Mouse (Mus musculus): Measurements from ENCODE around the gene Thrb. TPM values are rescaled to one million over a fixed set of nuclear protein-coding genes. Genes with fewer than 3 reads are reported as not detected.

Gene Thrb
- polyA plus RNA-seq, 2 experiments = 1.3 to 3.9 TPM

DNA sequence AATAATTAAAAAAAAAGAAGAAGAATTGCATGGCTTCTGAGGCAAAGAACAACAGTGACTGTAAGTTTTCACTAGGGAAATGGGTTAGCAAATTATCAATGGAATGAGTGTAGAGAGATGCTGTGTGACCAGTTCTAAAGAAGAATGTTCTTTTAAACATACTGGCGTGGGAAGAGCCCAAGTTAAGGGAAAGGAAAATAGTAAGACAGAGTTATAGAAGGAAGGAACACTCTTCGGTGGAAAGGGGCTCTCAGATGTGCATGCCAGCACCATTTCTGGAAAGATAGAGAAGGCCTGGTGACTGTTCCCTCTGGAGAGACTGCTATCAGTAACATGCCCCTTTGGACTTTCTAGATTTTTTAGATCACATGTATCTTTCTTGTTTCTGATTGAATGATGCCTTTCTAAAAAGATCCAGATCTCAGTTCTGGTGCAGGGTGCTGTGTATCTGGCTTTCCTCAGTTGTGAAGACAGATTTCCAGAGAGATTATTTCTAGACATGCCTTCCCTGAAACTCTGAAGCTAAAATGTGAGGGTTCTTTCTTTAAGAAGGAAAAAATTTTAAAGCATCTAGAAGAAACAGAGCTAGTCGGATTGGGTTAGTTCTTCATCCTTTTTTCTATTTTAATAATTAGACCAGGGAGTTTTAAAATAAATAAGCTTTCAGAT, 144.0 kb downstream of the Thrb start:
- no peak overlapping the region for H3K27ac ChIP-seq (replicated peaks; ENCODE audit: low read depth, low read length)
- ATAC-seq (ENCODE audit: low FRiP score, low read depth) (no peak), DNase-seq (ENCODE audit: low spot score) (no peak)
- H3K4me1 ChIP-seq (ENCODE audit: control insufficient read depth, insufficient read depth, low read length) = no peaks in the 10 kb centered on the region
- H3K9ac ChIP-seq (ENCODE audit: low read depth, low read length, severe bottlenecking) = no peak overlapping the region
- no peak overlapping the region for H3K4me2 ChIP-seq (replicated peaks; ENCODE audit: low read depth, low read length, severe bottlenecking)
- H3K36me3 ChIP-seq (ENCODE audit: control insufficient read depth, insufficient read depth, low read length) = no peaks in the 10 kb centered on the region
- WGBS = 75% methylated on average over 3 of the region's 3 CpGs
- H3K27me3 ChIP-seq (ENCODE audit: control insufficient read depth, insufficient read depth, low read length) = no peaks in the 10 kb centered on the region
- TF ChIP-seq POLR2A (IDR thresholded peaks at IDR 0.05; ENCODE audit: borderline replicate concordance, extremely low read depth, insufficient read depth, insufficient read length) = no peak
- H3K4me3 ChIP-seq (replicated peaks; ENCODE audit: low read length) = no peak overlapping the region
- H3K9me3 ChIP-seq (ENCODE audit: control insufficient read depth, low read length) = no peaks in the 10 kb centered on the region

DNA sequence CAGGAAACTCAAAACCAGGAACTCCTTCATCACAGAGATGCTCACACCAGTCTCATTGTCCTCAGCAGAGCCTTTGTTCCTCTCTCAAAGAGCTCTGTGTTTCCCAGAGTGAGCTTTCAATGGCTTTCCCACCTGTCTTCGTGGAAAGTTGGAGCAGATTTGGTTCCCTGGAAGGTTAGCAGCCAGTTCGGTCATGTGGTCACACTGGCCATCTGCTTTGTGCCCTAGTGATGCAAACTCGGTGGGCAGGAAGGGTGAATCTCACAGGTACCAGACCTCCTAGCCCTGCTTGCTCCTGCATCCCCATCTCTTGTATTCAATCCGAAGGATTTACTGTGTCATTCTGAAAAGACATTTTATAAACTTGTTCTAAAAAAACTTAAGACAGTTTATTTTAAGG, 151.0 kb downstream of the Thrb start:
- Histone ChIP-seq H3K27me3 (ENCODE audit: control insufficient read depth, insufficient read depth, low read length) (no peaks in the 10 kb centered on the region), H3K4me3 (replicated peaks; ENCODE audit: low read length) (no peak overlapping the region), H3K9ac (ENCODE audit: low read depth, low read length, severe bottlenecking) (no peak overlapping the region), H3K27ac (replicated peaks; ENCODE audit: low read depth, low read length) (no peak overlapping the region), H3K4me2 (replicated peaks; ENCODE audit: low read depth, low read length, severe bottlenecking) (no peak overlapping the region), H3K4me1 (ENCODE audit: control insufficient read depth, insufficient read depth, low read length) (no peaks in the 10 kb centered on the region), H3K36me3 (ENCODE audit: control insufficient read depth, insufficient read depth, low read length) (no peaks in the 10 kb centered on the region), H3K9me3 (ENCODE audit: control insufficient read depth, low read length) (no peaks in the 10 kb centered on the region)
- 75% methylated on average over 4 of the region's 4 CpGs for WGBS
- TF ChIP-seq POLR2A (IDR thresholded peaks at IDR 0.05; ENCODE audit: borderline replicate concordance, extremely low read depth, insufficient read depth, insufficient read length) = no peak
- ATAC-seq (ENCODE audit: low FRiP score, low read depth) = no peak
- no peak for DNase-seq (ENCODE audit: low spot score)

DNA sequence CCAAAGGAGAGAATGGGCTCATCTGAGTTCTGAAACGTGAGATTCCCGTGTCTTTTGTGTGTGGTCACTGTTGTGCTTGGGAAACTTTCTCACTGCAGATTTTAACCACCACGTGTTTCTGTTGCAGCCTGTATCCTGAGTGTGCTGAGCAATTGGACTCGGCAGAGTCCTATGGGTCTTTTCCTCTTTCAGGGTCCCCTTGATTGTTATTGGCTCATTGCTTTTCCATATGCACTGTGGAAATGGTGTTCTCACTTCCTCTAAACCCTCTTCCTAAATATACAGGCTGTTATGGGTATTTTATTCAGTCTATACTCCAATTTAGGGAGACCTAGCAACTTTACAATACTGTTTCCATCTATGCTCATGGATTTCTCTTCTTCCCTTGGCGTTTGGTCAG, 152.4 kb downstream of the Thrb start:
- H3K4me1 ChIP-seq (ENCODE audit: control insufficient read depth, insufficient read depth, low read length) = no peaks in the 10 kb centered on the region
- ATAC-seq (ENCODE audit: low FRiP score, low read depth) (no peak), DNase-seq (ENCODE audit: low spot score) (no peak)
- H3K27ac ChIP-seq (replicated peaks; ENCODE audit: low read depth, low read length) = no peak overlapping the region
- no peak overlapping the region for H3K4me2 ChIP-seq (replicated peaks; ENCODE audit: low read depth, low read length, severe bottlenecking)
- no peak overlapping the region for H3K9ac ChIP-seq (ENCODE audit: low read depth, low read length, severe bottlenecking)
- 72% methylated on average over 5 of the region's 5 CpGs for WGBS
- no peaks in the 10 kb centered on the region for H3K27me3 ChIP-seq (ENCODE audit: control insufficient read depth, insufficient read depth, low read length)
- H3K9me3 ChIP-seq (ENCODE audit: control insufficient read depth, low read length) = no peaks in the 10 kb centered on the region
- H3K36me3 ChIP-seq (ENCODE audit: control insufficient read depth, insufficient read depth, low read length) = no peaks in the 10 kb centered on the region
- H3K4me3 ChIP-seq (replicated peaks; ENCODE audit: low read length) = no peak overlapping the region
- no peak for TF ChIP-seq POLR2A (IDR thresholded peaks at IDR 0.05; ENCODE audit: borderline replicate concordance, extremely low read depth, insufficient read depth, insufficient read length)

DNA sequence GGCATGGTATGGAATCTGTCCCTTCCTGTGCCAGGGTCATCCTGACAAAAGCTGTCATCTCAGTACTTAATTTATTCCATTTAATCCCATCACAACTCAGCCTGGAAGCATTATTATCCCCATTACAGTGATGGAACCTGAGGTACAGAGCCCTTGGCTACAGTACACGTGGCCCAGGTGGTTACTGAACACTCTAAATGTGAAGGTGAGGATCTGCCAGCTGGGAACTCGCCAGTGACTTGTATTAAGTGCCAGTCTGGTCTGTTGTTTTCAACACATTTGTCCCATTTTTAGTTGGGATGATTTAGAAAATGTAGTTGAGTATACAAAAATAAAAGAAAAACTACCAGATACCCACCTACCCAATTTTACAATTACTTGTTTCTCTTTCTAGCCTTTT, 155.0 kb downstream of the Thrb start:
- Histone ChIP-seq H3K9ac (ENCODE audit: low read depth, low read length, severe bottlenecking) (no peak overlapping the region), H3K9me3 (ENCODE audit: control insufficient read depth, low read length) (no peaks in the 10 kb centered on the region), H3K36me3 (ENCODE audit: control insufficient read depth, insufficient read depth, low read length) (no peaks in the 10 kb centered on the region), H3K27ac (replicated peaks; ENCODE audit: low read depth, low read length) (no peak overlapping the region), H3K27me3 (ENCODE audit: control insufficient read depth, insufficient read depth, low read length) (no peaks in the 10 kb centered on the region), H3K4me3 (replicated peaks; ENCODE audit: low read length) (no peak overlapping the region), H3K4me1 (ENCODE audit: control insufficient read depth, insufficient read depth, low read length) (no peaks in the 10 kb centered on the region), H3K4me2 (replicated peaks; ENCODE audit: low read depth, low read length, severe bottlenecking) (no peak overlapping the region)
- ATAC-seq (ENCODE audit: low FRiP score, low read depth) (no peak), DNase-seq (ENCODE audit: low spot score) (no peak)
- no peak for TF ChIP-seq POLR2A (IDR thresholded peaks at IDR 0.05; ENCODE audit: borderline replicate concordance, extremely low read depth, insufficient read depth, insufficient read length)
- 59% methylated on average over 2 of the region's 2 CpGs for WGBS

- no peaks in the 10 kb centered on the region for H3K27me3 ChIP-seq (ENCODE audit: control insufficient read depth, insufficient read depth, low read length)
- H3K27ac ChIP-seq (replicated peaks; ENCODE audit: low read depth, low read length) = no peak overlapping the region
- no peak overlapping the region for H3K9ac ChIP-seq (ENCODE audit: low read depth, low read length, severe bottlenecking)
- no peaks in the 10 kb centered on the region for H3K9me3 ChIP-seq (ENCODE audit: control insufficient read depth, low read length)
- no peak for DNase-seq (ENCODE audit: low spot score)
- no peak overlapping the region for H3K4me2 ChIP-seq (replicated peaks; ENCODE audit: low read depth, low read length, severe bottlenecking)
- ATAC-seq (ENCODE audit: low FRiP score, low read depth) = no peak
- no peaks in the 10 kb centered on the region for H3K36me3 ChIP-seq (ENCODE audit: control insufficient read depth, insufficient read depth, low read length)
- TF ChIP-seq POLR2A (IDR thresholded peaks at IDR 0.05; ENCODE audit: borderline replicate concordance, extremely low read depth, insufficient read depth, insufficient read length) = no peak
- H3K4me1 ChIP-seq (ENCODE audit: control insufficient read depth, insufficient read depth, low read length) = no peaks in the 10 kb centered on the region
- H3K4me3 ChIP-seq (replicated peaks; ENCODE audit: low read length) = no peak overlapping the region
- 85% methylated on average over 2 of the region's 2 CpGs for WGBS
Measured at GRCm38 (mm10) chr14:17818086-17818485, 158.0 kb downstream of the Thrb start.
